Mouse (Mus musculus): ENCODE results near the gene Ksr2.

Gene Ksr2

GRCm38 (mm10) chr5:117687770-117688352 is 274.1 kb downstream of the Ksr2 start:
- in situ Hi-C loops (cut with MboI, MseI) = no loop called here

GRCm38 (mm10) chr5:117688738-117689137 is 274.9 kb downstream of the Ksr2 start:
- in situ Hi-C loops (cut with MboI, MseI) = no loop called here

- in situ Hi-C loops (cut with MboI, MseI) = no loop called here
Observed at GRCm38 (mm10) chr5:117689840-117690239, 276.0 kb downstream of the Ksr2 start.

- in situ Hi-C loops (cut with MboI, MseI) = no loop called here
Observed at GRCm38 (mm10) chr5:117691271-117691670, 277.5 kb downstream of the Ksr2 start.

GRCm38 (mm10) chr5:117693557-117693956 is 279.8 kb downstream of the Ksr2 start:
- in situ Hi-C loops (cut with MboI, MseI) = no loop called here

GRCm38 (mm10) chr5:117694632-117695031 is 280.8 kb downstream of the Ksr2 start:
- in situ Hi-C loops (cut with MboI, MseI) = no loop called here

GRCm38 (mm10) chr5:117696366-117696765 is 282.6 kb downstream of the Ksr2 start:
- in situ Hi-C loops (cut with MboI, MseI) = no loop called here

- in situ Hi-C loops (cut with MboI, MseI) = no loop called here
Observed at GRCm38 (mm10) chr5:117697589-117697988, 283.8 kb downstream of the Ksr2 start.

- in situ Hi-C loops (cut with MboI, MseI) = no loop called here
Observed at GRCm38 (mm10) chr5:117704371-117704770, 290.6 kb downstream of the Ksr2 start.

- in situ Hi-C loops (cut with MboI, MseI) = no loop called here
Observed at GRCm38 (mm10) chr5:117706633-117707032, 292.8 kb downstream of the Ksr2 start.

- in situ Hi-C loops (cut with MboI, MseI) = no loop called here
Observed at GRCm38 (mm10) chr5:117709306-117709705, 295.5 kb downstream of the Ksr2 start.

GRCm38 (mm10) chr5:117711636-117712035 is 297.8 kb downstream of the Ksr2 start:
- in situ Hi-C loops (cut with MboI, MseI) = no loop called here

GRCm38 (mm10) chr5:117712207-117712606 is 298.4 kb downstream of the Ksr2 start:
- in situ Hi-C loops (cut with MboI, MseI) = no loop called here

GRCm38 (mm10) chr5:117717120-117717519 is 303.3 kb downstream of the Ksr2 start:
- in situ Hi-C loops (cut with MboI, MseI) = no loop called here

GRCm38 (mm10) chr5:117723316-117723715 is 309.5 kb downstream of the Ksr2 start:
- in situ Hi-C loops (cut with MboI, MseI) = no loop called here

- in situ Hi-C loops (cut with MboI, MseI) = no loop called here
Observed at GRCm38 (mm10) chr5:117726548-117726947, 312.7 kb downstream of the Ksr2 start.

- in situ Hi-C loops (cut with MboI, MseI) = no loop called here
Observed at GRCm38 (mm10) chr5:117727138-117727537, 313.3 kb downstream of the Ksr2 start.

GRCm38 (mm10) chr5:117731311-117731710 is 317.5 kb downstream of the Ksr2 start:
- in situ Hi-C loops (cut with MboI, MseI) = no loop called here

GRCm38 (mm10) chr5:117744654-117745178 is 330.9 kb downstream of the Ksr2 start:
- in situ Hi-C loops (cut with MboI, MseI) = no loop called here

GRCm38 (mm10) chr5:117749353-117749752 is 335.6 kb downstream of the Ksr2 start:
- in situ Hi-C loops (cut with MboI, MseI) = no loop called here

GRCm38 (mm10) chr5:117757696-117758482 is 344.1 kb downstream of the Ksr2 start:
- in situ Hi-C loops (cut with MboI, MseI) = no loop called here

GRCm38 (mm10) chr5:117761181-117761832 is 347.5 kb downstream of the Ksr2 start:
- in situ Hi-C loops (cut with MboI, MseI) = no loop called here
